Mouse (Mus musculus) CH12.LX (cell line): ENCODE data around the gene Nrg3. TPM values are rescaled to one million over a fixed set of nuclear protein-coding genes. Genes with fewer than 3 reads are reported as not detected.

Experiments
- DNase-seq: peaks from one replicate; pipeline ENCODE4 v3.0.0-alpha.2; 2013; ENCODE audit errors: extremely low read depth
- H3K27ac ChIP-seq: 2 replicates; pipeline ENCODE4 v1.5.1; 2012; ENCODE audit warnings: low read depth, mild to moderate bottlenecking, control low read depth, moderate library complexity; ENCODE audit not compliant: insufficient read depth
- H3K27me3 ChIP-seq: replicated peaks from 2 replicates; pipeline ENCODE3; 2012; ENCODE audit warnings: inconsistent platforms
- H3K36me3 ChIP-seq, 2 experiments: replicated peaks in 1 of 2; 2 replicates each; pipeline versions ENCODE3 to v1.6.1; 2012; ENCODE audit warnings: inconsistent platforms in 1 of 2, low read length in 1 of 2, mild to moderate bottlenecking in 1 of 2, mixed read lengths in 1 of 2, moderate library complexity in 1 of 2; ENCODE audit not compliant: control insufficient read depth in 1 of 2, insufficient read depth in 1 of 2
- H3K4me1 ChIP-seq, 2 experiments: 2 replicates each; pipeline ENCODE4 v1.6.1; 2012; ENCODE audit warnings: inconsistent platforms in 1 of 2, moderate library complexity in 1 of 2; ENCODE audit not compliant: insufficient read depth in 2 of 2, control insufficient read depth in 1 of 2
- H3K4me2 ChIP-seq: 2 replicates; pipeline ENCODE4 v1.6.1; 2012; ENCODE audit warnings: low read depth, mild to moderate bottlenecking, control low read depth; ENCODE audit not compliant: poor library complexity, insufficient read depth, severe bottlenecking
- H3K4me3 ChIP-seq, 3 experiments: fragments of 150-350 bp in 1 of 3; sonication (generic) in 1 of 3; replicated peaks in 1 of 3; 2 replicates each; pipeline versions ENCODE3 to v1.5.1; 2011 to 2012; ENCODE audit warnings: low read depth in 2 of 3, low read length in 2 of 3, mild to moderate bottlenecking in 2 of 3, moderate library complexity in 2 of 3, control low read depth in 1 of 3, improper control_type of control experiment in 1 of 3, inconsistent platforms in 1 of 3, mixed read lengths in 1 of 3; ENCODE audit not compliant: poor library complexity in 1 of 3
- H3K79me2 ChIP-seq: replicated peaks from 2 replicates; pipeline ENCODE4 v1.6.1; 2012; ENCODE audit warnings: mild to moderate bottlenecking, moderate library complexity; ENCODE audit not compliant: control insufficient read depth, poor library complexity, insufficient read depth, severe bottlenecking; ENCODE audit errors: extremely low read depth
- H3K9ac ChIP-seq: 2 replicates; pipeline ENCODE4 v1.6.1; 2012; ENCODE audit warnings: low read depth, mild to moderate bottlenecking, control low read depth, moderate library complexity; ENCODE audit not compliant: insufficient read depth
- H3K9me3 ChIP-seq: replicated peaks from 2 replicates; pipeline ENCODE3; 2012; ENCODE audit warnings: low read length, inconsistent platforms, mixed read lengths
- CTCF ChIP-seq, 2 experiments: IDR thresholded peaks in 1 of 2; conservative IDR thresholded peaks in 1 of 2; 2 replicates each; pipeline ENCODE4 v1.5.1; 2011 to 2012; ENCODE audit warnings: low read depth in 2 of 2, low read length in 2 of 2, improper control_type of control experiment in 1 of 2, inconsistent platforms in 1 of 2, mild to moderate bottlenecking in 1 of 2, moderate library complexity in 1 of 2
- ELF1 ChIP-seq: IDR thresholded peaks from 2 replicates; pipeline ENCODE4 v1.6.1; 2014; ENCODE audit warnings: low read depth, mild to moderate bottlenecking, inconsistent platforms, low read length, improper control_type of control experiment
- IRF4 ChIP-seq: IDR thresholded peaks from 2 replicates; pipeline ENCODE4 v1.6.1; 2014; ENCODE audit warnings: low read depth, mild to moderate bottlenecking, inconsistent platforms, low read length, improper control_type of control experiment
- JUND ChIP-seq: conservative IDR thresholded peaks from 2 replicates; pipeline ENCODE4 v1.6.1; 2011; ENCODE audit warnings: low read depth, low read length, improper control_type of control experiment
- MAZ ChIP-seq: IDR thresholded peaks from 2 replicates; pipeline ENCODE4 v1.6.1; 2012; ENCODE audit warnings: low read depth, mild to moderate bottlenecking, inconsistent platforms, low read length, improper control_type of control experiment, moderate library complexity
- MEF2A ChIP-seq: IDR thresholded peaks from 2 replicates; pipeline ENCODE4 v1.6.1; 2014; ENCODE audit warnings: low read depth, mild to moderate bottlenecking, inconsistent platforms, low read length, improper control_type of control experiment, borderline replicate concordance
- PAX5 ChIP-seq: IDR thresholded peaks from 2 replicates; pipeline ENCODE4 v1.6.1; 2012; ENCODE audit warnings: low read length, inconsistent platforms, mixed read lengths
- POLR2A ChIP-seq: IDR thresholded peaks from 2 replicates; pipeline ENCODE4 v1.6.1; 2011; ENCODE audit warnings: low read depth, mild to moderate bottlenecking, improper control_type of control experiment, low read length
- POLR2AphosphoS2 ChIP-seq: IDR thresholded peaks from 2 replicates; pipeline ENCODE4 v1.6.1; 2011; ENCODE audit warnings: low read depth, low read length, improper control_type of control experiment
- RCOR1 ChIP-seq: conservative IDR thresholded peaks from 2 replicates; pipeline ENCODE4 v1.6.1; 2012; ENCODE audit warnings: low read depth, mild to moderate bottlenecking, inconsistent platforms, low read length, improper control_type of control experiment
- TBP ChIP-seq: conservative IDR thresholded peaks from 2 replicates; pipeline ENCODE4 v1.6.1; 2011; ENCODE audit warnings: low read depth, low read length, improper control_type of control experiment
- USF1 ChIP-seq: IDR thresholded peaks from 2 replicates; pipeline ENCODE4 v1.6.1; 2014; ENCODE audit warnings: low read depth, mild to moderate bottlenecking, inconsistent platforms, low read length, improper control_type of control experiment
- USF2 ChIP-seq: conservative IDR thresholded peaks from 2 replicates; pipeline ENCODE4 v1.6.1; 2011; ENCODE audit warnings: low read depth, low read length, improper control_type of control experiment
- ZC3H11A ChIP-seq: IDR thresholded peaks from 2 replicates; pipeline ENCODE4 v1.6.1; 2012; ENCODE audit warnings: low read depth, mild to moderate bottlenecking, inconsistent platforms, low read length, improper control_type of control experiment
- ZKSCAN1 ChIP-seq: IDR thresholded peaks from 2 replicates; pipeline ENCODE4 v1.6.1; 2012; ENCODE audit warnings: low read depth, inconsistent platforms, low read length, improper control_type of control experiment, borderline replicate concordance
- dilution Hi-C: fragments of 300-500 bp; cut with MboI; formaldehyde crosslinking; loops from 2 replicates; pipeline ENCODE4 v1.14.3; 2020; ENCODE audit warnings: low sequenced_read_pairs; ENCODE audit not compliant: extremely low pct_unique_long_range_greater_than_20kb, extremely low pct_ligation_motif_present
- in situ Hi-C: fragments of 300-500 bp; cut with MboI; formaldehyde crosslinking; loops from 3 replicates; pipeline ENCODE4 v1.14.3; 2019; ENCODE audit warnings: low sequenced_read_pairs, low pct_ligation_motif_present, low pct_unique_long_range_greater_than_20kb, mixed read lengths
- polyA plus RNA-seq: library from polyadenylated mRNA; unstranded; fragments of >175 nt; gene quantifications from 2 replicates; pipeline ENCODE4 v1.2.1, GENCODE M21; 2012; ENCODE audit warnings: low read depth; ENCODE audit not compliant: insufficient read length
- total RNA-seq, 2 experiments: library from RNA; depleted of rRNA; stranded (reverse); fragments of 300-350 nt in 1 of 2; fragments of >200 nt in 1 of 2; gene quantifications; 2 replicates each; pipeline ENCODE4 v1.2.3; 2012 to 2014

Nrg3 gene
- total and polyA plus RNA-seq, 3 experiments, result not detected

GRCm38 (mm10) chr14:38992574-38992866 is 480.4 kb downstream of the Nrg3 start:
- no peak overlapping the region for H3K4me3 ChIP-seq
- no peak overlapping the region for H3K27ac ChIP-seq
- no peaks in the 10 kb centered on the region for H3K27me3 ChIP-seq
- dilution Hi-C loops (no loop called here), in situ Hi-C loops (no loop called here)
- no peak for DNase-seq
- no peaks in the 10 kb centered on the region for H3K4me1 ChIP-seq
- H3K9ac ChIP-seq, result no peak overlapping the region
- peaks cover 35% of the 10 kb centered on the region for H3K9me3 ChIP-seq
- TF ChIP-seq USF1 (no peak), IRF4 (no peak), ZC3H11A (no peak)
- no peak overlapping the region for H3K4me2 ChIP-seq
- no peaks in the 10 kb centered on the region for H3K36me3 ChIP-seq
- no peaks in the 10 kb centered on the region for H3K79me2 ChIP-seq

GRCm38 (mm10) chr14:38991847-38992573 is 480.9 kb downstream of the Nrg3 start:
- DNase-seq, result no peak
- TF ChIP-seq JUND (no peak), TBP (no peak), MEF2A (no peak), MAZ (no peak), CTCF (conservative IDR thresholded peaks at IDR 0.05 in 1 of 2, IDR thresholded peaks at IDR 0.05 in 1 of 2; ENCODE audit: low read depth in 2 of 2, low read length in 2 of 2) (peak in 1 of 2 experiments; percentile 5; a peak in 1 of 4 replicates), ELF1 (no peak)
- no peak overlapping the region for H3K4me3 ChIP-seq
- H3K4me1 ChIP-seq, result no peaks in the 10 kb centered on the region
- dilution Hi-C loops (no loop called here), in situ Hi-C loops (no loop called here)
- no peaks in the 10 kb centered on the region for H3K79me2 ChIP-seq
- no peaks in the 10 kb centered on the region for H3K36me3 ChIP-seq
- H3K27me3 ChIP-seq, result no peaks in the 10 kb centered on the region
- no peak overlapping the region for H3K9ac ChIP-seq
- H3K9me3 ChIP-seq, result peaks cover 33% of the 10 kb centered on the region
- H3K27ac ChIP-seq, result no peak overlapping the region
- H3K4me2 ChIP-seq, result no peak overlapping the region

- Histone ChIP-seq H3K79me2 (no peaks in the 10 kb centered on the region), H3K4me2 (no peak overlapping the region), H3K9me3 (peaks cover 21% of the 10 kb centered on the region), H3K4me3 (no peak overlapping the region), H3K9ac (no peak overlapping the region), H3K27ac (no peak overlapping the region), H3K27me3 (no peaks in the 10 kb centered on the region), H3K4me1 (no peaks in the 10 kb centered on the region), H3K36me3 (no peaks in the 10 kb centered on the region)
- no peak for TF ChIP-seq USF2
- TF ChIP-seq PAX5, result no peak
- TF ChIP-seq POLR2AphosphoS2, result no peak
- no peak for TF ChIP-seq ZKSCAN1
- TF ChIP-seq POLR2A, result no peak
- no peak for TF ChIP-seq RCOR1
- dilution Hi-C loops, result no loop called here
- in situ Hi-C loops, result no loop called here
- DNase-seq, result no peak
These were observed 513.5 kb downstream of the Nrg3 start for GRCm38 (mm10) chr14:38959367-38959766.
